Comparison of ENCODE assay signal across 9 mouse cellular contexts in the genomic region with DNA sequence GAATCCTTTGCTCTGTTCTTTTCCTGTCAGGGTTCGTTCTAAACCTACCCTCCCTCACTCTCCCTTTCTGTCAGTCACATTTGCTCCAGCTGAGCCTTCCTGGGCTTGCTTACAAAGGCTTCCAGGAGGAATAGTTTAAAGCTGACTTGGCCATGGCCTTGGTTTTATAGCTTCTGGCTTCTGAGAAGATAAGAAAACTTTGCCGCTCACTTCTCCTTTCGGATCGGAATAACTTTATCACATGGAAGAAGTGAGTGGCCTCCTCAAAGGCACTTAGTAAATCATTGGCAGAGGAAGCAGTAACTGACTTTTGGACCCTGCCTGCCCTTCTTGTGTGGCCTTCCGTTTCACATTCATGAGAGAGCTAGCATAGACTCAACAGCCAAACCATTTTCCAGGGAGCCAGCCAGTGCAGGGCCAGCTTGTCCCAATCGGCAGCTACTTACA.
DNase-seq lines count a peak whose midpoint lies in the region; ATAC-seq and TF ChIP-seq lines count a peak whose summit lies in the region.
"Had no signal": no experiment of that assay in that cellular context is flagged by ENCODE, and none has a peak within 500 bp of the region (broad histone marks: within the 10 kb centered on the region; RNA-seq: fewer than 3 reads in every experiment).

No protein-coding gene starts in this region.

- no peak overlapping the region for H3K4me2 ChIP-seq in lung, postnatal 0 days (replicated peaks; ENCODE audit: low read depth, low read length)
- H3K4me2 ChIP-seq: forebrain, embryonic 13.5 days had no signal

- TF ChIP-seq EP300 in lung, postnatal 0 days (IDR thresholded peaks at IDR 0.05) = no peak

- no peak for TF ChIP-seq CTCF in lung, postnatal 0 days (IDR thresholded peaks at IDR 0.05)

- H3K36me3 ChIP-seq in lung, postnatal 0 days (ENCODE audit: insufficient read depth, low read length) = no peaks in the 10 kb centered on the region

- H3K4me1 ChIP-seq in lung, postnatal 0 days (ENCODE audit: insufficient read depth, low read depth, low read length) = no peaks in the 10 kb centered on the region
- H3K4me1 ChIP-seq: forebrain, embryonic 13.5 days had no signal

- no peak overlapping the region for H3K27ac ChIP-seq in lung, postnatal 0 days (ENCODE audit: low read length)
- H3K27ac ChIP-seq: forebrain, embryonic 13.5 days had no signal

- WGBS in lung, postnatal 0 days = 9% methylated on average over 6 of the region's 6 CpGs

- H3K9me3 ChIP-seq in lung, postnatal 0 days (ENCODE audit: low read length) = no peaks in the 10 kb centered on the region
- H3K9me3 ChIP-seq: forebrain, embryonic 13.5 days had no signal

- H3K27me3 ChIP-seq in lung, postnatal 0 days (replicated peaks; ENCODE audit: insufficient read depth, low read length) = no peaks in the 10 kb centered on the region
- H3K27me3 ChIP-seq: forebrain, embryonic 13.5 days had no signal

- H3K9ac ChIP-seq in lung, postnatal 0 days (replicated peaks; ENCODE audit: low read depth) = no peak overlapping the region
- H3K9ac ChIP-seq: forebrain, embryonic 13.5 days had no signal

- ATAC-seq in common myeloid progenitor, adult 5-6 weeks (replicated peaks; ENCODE audit: low read depth, poor library complexity, severe bottlenecking) = peak; percentile 67
- peak; percentile 35; the same call in 1 of the 2 replicates for ATAC-seq in lung, postnatal 0 days
- ATAC-seq: forebrain, embryonic 13.5 days had no signal

- peak; percentile 34 for DNase-seq in adrenal gland, adult 8-10 months
- DNase-seq in kidney, adult 11 months = peak; percentile 84
- peak; percentile 35 for DNase-seq in lung, postnatal 0 days (ENCODE audit: low spot score)
- no peak for DNase-seq in cerebellum, postnatal 4 days (ENCODE audit: low spot score in 2 of 2)
- no peak for DNase-seq in thymus, postnatal 14 days
- DNase-seq in urinary bladder, postnatal 25 days (ENCODE audit: low spot score) = no peak
- DNase-seq: spleen, adult 18-20 months had no signal

- H3K4me3 ChIP-seq in lung, postnatal 0 days (ENCODE audit: low read depth, low read length) = no peak overlapping the region
- H3K4me3 ChIP-seq: forebrain, embryonic 13.5 days had no signal

Comparison
In these comparisons a context has a peak if more than half of its experiments do, and no peak if none do; other contexts are left out.
1. DNase-seq: peak in adrenal gland, adult 8-10 months (single experiment), kidney, adult 11 months (single experiment) and lung, postnatal 0 days (single experiment); none in cerebellum, postnatal 4 days (0 of 2), thymus, postnatal 14 days (single experiment) and urinary bladder, postnatal 25 days (single experiment).